8 mouse cellular contexts compared by ENCODE assay signal in the genomic region with DNA sequence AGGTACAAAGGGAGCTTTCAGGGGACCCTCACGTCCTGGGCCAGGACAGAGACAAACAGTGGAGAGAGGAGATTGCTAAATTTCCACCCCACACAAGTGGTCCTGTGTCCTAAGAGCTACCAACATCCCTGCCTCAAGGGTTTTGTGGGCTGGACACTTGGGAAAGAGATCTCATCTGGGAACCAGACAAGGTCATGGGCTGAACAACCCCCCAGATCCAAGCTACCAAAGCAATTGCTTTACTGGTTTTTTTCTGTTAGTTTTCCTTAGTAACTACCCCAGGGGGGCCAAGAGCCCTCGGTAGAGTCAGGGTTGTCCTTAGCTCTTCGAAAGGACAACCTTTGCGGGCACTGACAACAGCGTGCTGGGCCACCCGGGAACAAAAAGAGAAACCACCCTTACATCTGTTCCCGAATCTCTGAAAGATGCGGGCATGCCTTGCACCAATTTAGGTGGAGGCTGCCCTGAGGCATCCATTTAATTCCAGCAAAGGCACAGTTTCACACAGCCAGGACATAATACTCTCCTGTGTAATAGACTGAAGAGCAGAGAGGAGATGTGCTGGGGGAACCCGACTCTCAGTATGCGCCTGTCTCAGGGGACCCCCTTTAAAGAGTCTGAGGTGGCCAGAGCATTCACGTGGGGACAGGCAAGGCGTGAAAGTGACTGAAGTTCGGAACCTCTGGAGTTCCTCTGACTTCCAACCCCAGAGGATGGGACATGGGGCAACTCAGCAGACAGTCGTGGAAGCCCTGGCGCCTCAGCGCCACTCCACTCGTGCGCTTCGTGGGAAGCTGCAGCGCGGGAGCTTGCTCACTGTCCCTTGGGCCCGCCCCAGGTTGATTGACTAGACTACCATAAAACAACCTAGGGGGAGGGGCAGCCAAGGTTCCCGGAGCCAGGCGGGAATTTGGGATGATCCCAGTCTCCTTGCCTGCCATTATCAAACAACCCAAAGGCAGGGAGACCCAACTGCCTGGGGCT. TPM values are rescaled to one million over a fixed set of nuclear protein-coding genes. Genes with fewer than 3 reads are reported as not detected.
DNase-seq lines count a peak whose midpoint lies in the region; ATAC-seq and TF ChIP-seq lines count a peak whose summit lies in the region.

No protein-coding gene starts in this region.

- peak overlapping the region; percentile 70 to 89 for H3K4me3 ChIP-seq in heart, embryonic 14.5 days (ENCODE audit: control insufficient read depth in 1 of 2, insufficient read depth in 1 of 2, low read depth in 1 of 2, low read length in 2 of 2)
- H3K4me3 ChIP-seq in embryonic facial prominence, embryonic 14.5 days (ENCODE audit: low read depth, low read length), result peak overlapping the region; percentile 76
- H3K4me3 ChIP-seq in kidney, embryonic 16.5 days (ENCODE audit: low read length), result peak overlapping the region; percentile 70
- peak overlapping the region; percentile 24; the same call in 1 of the 2 replicates for H3K4me3 ChIP-seq in liver, embryonic 15.5 days (replicated peaks)

- no peaks in the 10 kb centered on the region for H3K9me3 ChIP-seq in heart, embryonic 14.5 days (ENCODE audit: control insufficient read depth, low read length)
- H3K9me3 ChIP-seq in embryonic facial prominence, embryonic 14.5 days (ENCODE audit: control insufficient read depth, low read length), result no peaks in the 10 kb centered on the region
- no peaks in the 10 kb centered on the region for H3K9me3 ChIP-seq in kidney, embryonic 16.5 days (ENCODE audit: low read length)
- H3K9me3 ChIP-seq in liver, embryonic 15.5 days (replicated peaks), result no peaks in the 10 kb centered on the region

- under 1% methylated on average over 24 of the region's 24 CpGs for WGBS in heart, embryonic 14.5 days
- under 1% methylated on average over 23 of the region's 24 CpGs for WGBS in embryonic facial prominence, embryonic 14.5 days
- WGBS in kidney, embryonic 16.5 days, result 2% methylated on average over 24 of the region's 24 CpGs
- WGBS in liver, embryonic 15.5 days (ENCODE audit: insufficient replicate concordance), result 2% methylated on average over 24 of the region's 24 CpGs

- H3K9ac ChIP-seq in heart, embryonic 14.5 days (ENCODE audit: low read length), result peak overlapping the region; percentile 76
- H3K9ac ChIP-seq in embryonic facial prominence, embryonic 14.5 days (ENCODE audit: low read depth, low read length), result peak overlapping the region; percentile 75
- H3K9ac ChIP-seq in kidney, embryonic 16.5 days (replicated peaks; ENCODE audit: low read length), result peak overlapping the region; percentile 54
- H3K9ac ChIP-seq in liver, embryonic 15.5 days, result no peak overlapping the region

- no peaks in the 10 kb centered on the region for H3K36me3 ChIP-seq in heart, embryonic 14.5 days (ENCODE audit: control insufficient read depth, insufficient read depth, low read length)
- H3K36me3 ChIP-seq in embryonic facial prominence, embryonic 14.5 days (ENCODE audit: control insufficient read depth, insufficient read depth, low read length), result no peaks in the 10 kb centered on the region
- H3K36me3 ChIP-seq in kidney, embryonic 16.5 days (ENCODE audit: insufficient read depth, low read length), result no peaks in the 10 kb centered on the region
- no peaks in the 10 kb centered on the region for H3K36me3 ChIP-seq in liver, embryonic 15.5 days (replicated peaks)

- H3K4me2 ChIP-seq in heart, embryonic 14.5 days (ENCODE audit: low read length), result peak overlapping the region; percentile 97
- peak overlapping the region; percentile 95 for H3K4me2 ChIP-seq in embryonic facial prominence, embryonic 14.5 days (ENCODE audit: low read depth, low read length)
- peak overlapping the region; percentile 91 for H3K4me2 ChIP-seq in kidney, embryonic 16.5 days (replicated peaks; ENCODE audit: low read depth, low read length)
- H3K4me2 ChIP-seq in liver, embryonic 15.5 days, result peak overlapping the region; percentile 64

- H3K4me1 ChIP-seq in heart, embryonic 14.5 days (ENCODE audit: control insufficient read depth in 2 of 2, insufficient read depth in 2 of 2, low read length in 2 of 2), result peaks cover 10 to 17% of the 10 kb centered on the region in 2 experiments
- peaks cover 6% of the 10 kb centered on the region; the same call in 1 of the 2 replicates for H3K4me1 ChIP-seq in embryonic facial prominence, embryonic 14.5 days (ENCODE audit: control insufficient read depth, insufficient read depth, low read length)
- peaks cover 17% of the 10 kb centered on the region for H3K4me1 ChIP-seq in kidney, embryonic 16.5 days (ENCODE audit: insufficient read depth, low read length)
- 0 out of 2 replicates have a peak, but pooled peaks cover 2% of the 10 kb centered on the region for H3K4me1 ChIP-seq in liver, embryonic 15.5 days (replicated peaks)

- in situ Hi-C loops in Patski (cut with MboI; ENCODE audit: low pct_unique_long_range_greater_than_20kb), result loop anchor here (5.0 to 25.0 kb wide), 4 partner anchors 268 to 1278 kb away; partner anchors contain the start of gene Ncoa7

- no peak for ATAC-seq in heart, embryonic 14.5 days (ENCODE audit: insufficient number of reproducible peaks, insufficient read depth, low FRiP score, low read depth)
- peak; percentile 5 for ATAC-seq in Patski
- peak; percentile 15; the same call in 1 of the 2 replicates for ATAC-seq in embryonic facial prominence, embryonic 14.5 days (ENCODE audit: low read depth)
- peak; percentile 43; the same call in 1 of the 2 replicates for ATAC-seq in kidney, embryonic 16.5 days (ENCODE audit: low FRiP score, low TSS enrichment)
- no peak for ATAC-seq in liver, embryonic 15.5 days (ENCODE audit: insufficient read depth)

- POLR2A ChIA-PET in Patski (lab: Charles Lee), result no interaction called here

- no peak for DNase-seq in heart, postnatal 36 days
- no peak for DNase-seq in Patski (ENCODE audit: low read depth, low spot score)
- DNase-seq in embryonic facial prominence, embryonic 14.5 days (ENCODE audit: low spot score), result peak; percentile 20
- DNase-seq in right cerebral cortex, postnatal 4 days, result peak; percentile 28
- no peak for DNase-seq in urinary bladder, postnatal 10 days (ENCODE audit: low spot score)

- intact Hi-C loops in heart, postnatal 36 days (cut with DNase I), result loop anchor here (2.0 to 5.0 kb wide), 2 partner anchors 268 to 885 kb away; no protein-coding TSS in a partner anchor

- H3K27me3 ChIP-seq in heart, embryonic 14.5 days (ENCODE audit: control insufficient read depth, insufficient read depth, low read length), result peaks cover 13% of the 10 kb centered on the region
- peaks cover 75% of the 10 kb centered on the region for H3K27me3 ChIP-seq in Patski
- H3K27me3 ChIP-seq in embryonic facial prominence, embryonic 14.5 days (replicated peaks; ENCODE audit: control insufficient read depth, insufficient read depth, low read length), result peaks cover 17% of the 10 kb centered on the region; the same call in 1 of the 2 replicates
- peaks cover 5% of the 10 kb centered on the region; the same call in 1 of the 2 replicates for H3K27me3 ChIP-seq in kidney, embryonic 16.5 days (ENCODE audit: insufficient read depth, low read length)
- peaks cover 53% of the 10 kb centered on the region for H3K27me3 ChIP-seq in liver, embryonic 15.5 days

- no peak overlapping the region for H3K27ac ChIP-seq in heart, embryonic 14.5 days (replicated peaks in 1 of 2; ENCODE audit: control insufficient read depth in 1 of 2, insufficient read depth in 1 of 2, low read depth in 2 of 2, low read length in 2 of 2)
- H3K27ac ChIP-seq in embryonic facial prominence, embryonic 14.5 days (replicated peaks; ENCODE audit: low read depth, low read length), result peak overlapping the region; percentile 65
- no peak overlapping the region for H3K27ac ChIP-seq in kidney, embryonic 16.5 days (ENCODE audit: low read length)
- H3K27ac ChIP-seq in liver, embryonic 15.5 days (replicated peaks), result no peak overlapping the region

- CTCF ChIA-PET in Patski (lab: Charles Lee), result no interaction called here

- no peak for TF ChIP-seq CTCF in Patski (IDR thresholded peaks at IDR 0.05)

RNA-seq across cellular contexts. Expression of gene Rspo3, which starts 1.5 kb away (rescaled TPM):
- 6.3 and 8.7 TPM in 2 replicates for polyA plus RNA-seq in heart, embryonic 14.5 days (2014; fragmentation: Nextera tagmentation; extraction: Ambion mirVana)
- total RNA-seq in heart, postnatal 36 days (2021), result under 1 TPM; 0.11 TPM
- polyA plus RNA-seq in Patski (2021), result 0.27 TPM
- 14.8 TPM in 2 replicates for polyA plus RNA-seq in embryonic facial prominence, embryonic 14.5 days (2014; fragmentation: Nextera tagmentation; extraction: Ambion mirVana)
- 7.3 and 7.7 TPM in 2 replicates for polyA plus RNA-seq in kidney, embryonic 16.5 days (2015; fragmentation: Nextera tagmentation; extraction: Ambion mirVana)
- polyA plus RNA-seq in liver, embryonic 15.5 days (2015; fragmentation: Nextera tagmentation; extraction: Ambion mirVana), result 1.6 and 1.8 TPM in 2 replicates

Comparison
In these comparisons a context has a peak if more than half of its experiments do, and no peak if none do; other contexts are left out.
1. ATAC-seq: peak in Patski (single experiment), embryonic facial prominence, embryonic 14.5 days (single experiment) and kidney, embryonic 16.5 days (single experiment); none in heart, embryonic 14.5 days (single experiment) and liver, embryonic 15.5 days (single experiment).
2. H3K4me3 ChIP-seq: peak in every context shown above with its lines; median percentile 80 in heart, embryonic 14.5 days; 76 in embryonic facial prominence, embryonic 14.5 days; 70 in kidney, embryonic 16.5 days; 24 in liver, embryonic 15.5 days.
3. DNase-seq: peak in embryonic facial prominence, embryonic 14.5 days (single experiment) and right cerebral cortex, postnatal 4 days (single experiment); none in heart, postnatal 36 days (0 of 2), Patski (single experiment) and urinary bladder, postnatal 10 days (single experiment).
4. Peak in every context shown above with its lines, with median percentiles within 50 percentile points of each other: H3K4me2 ChIP-seq.